Mouse (Mus musculus): ENCODE data around the gene Shf.
A peak's percentile ranks its signal among the peaks of the same experiment; 100 is the strongest.

The Shf gene

DNA sequence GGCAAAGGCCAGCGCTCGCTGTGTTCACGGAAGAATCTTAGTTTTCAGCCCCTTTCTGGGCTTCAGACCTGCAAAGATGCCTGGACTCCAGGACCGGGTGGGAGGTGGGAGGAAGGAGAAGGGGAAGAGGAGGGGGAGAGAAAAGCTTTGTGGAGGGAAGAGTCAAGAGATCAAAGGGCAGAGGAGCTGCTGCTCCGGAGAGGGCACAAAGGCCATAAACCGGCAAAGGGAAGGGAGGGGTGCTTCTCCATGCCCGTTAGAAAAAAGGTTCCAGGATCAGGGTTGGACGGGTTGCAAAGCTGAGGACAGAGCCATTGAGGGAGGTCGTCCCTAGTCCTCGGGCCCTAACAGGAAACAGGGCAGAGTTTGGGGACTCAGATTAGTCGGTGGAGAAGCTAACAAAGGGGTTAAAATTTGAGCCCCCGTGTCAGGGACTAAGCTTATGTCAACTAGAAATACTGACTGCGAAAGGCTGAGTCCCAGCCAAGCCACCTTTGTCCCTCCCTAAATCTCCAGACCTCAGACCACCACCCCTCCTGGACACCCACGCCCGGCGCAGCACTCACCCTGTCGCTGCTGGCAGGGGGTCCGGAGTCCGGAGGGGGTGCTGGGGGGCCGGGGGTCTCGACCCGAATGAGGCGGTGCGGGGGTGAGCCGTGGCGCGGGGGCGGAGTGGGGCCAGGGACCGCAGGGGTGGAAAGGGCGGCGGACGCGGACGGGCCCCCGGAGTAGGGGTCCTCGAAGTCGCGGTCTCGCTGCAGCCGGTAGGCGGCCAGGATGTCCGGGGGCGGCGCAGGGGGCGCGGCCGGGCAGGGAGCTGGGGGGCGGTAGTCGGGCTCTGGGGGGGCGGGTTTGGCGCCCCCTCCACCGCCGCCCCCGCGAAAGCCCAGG is 636 bp downstream of the Shf start:
- no peak for DNase-seq (ENCODE audit: low spot score)

DNA sequence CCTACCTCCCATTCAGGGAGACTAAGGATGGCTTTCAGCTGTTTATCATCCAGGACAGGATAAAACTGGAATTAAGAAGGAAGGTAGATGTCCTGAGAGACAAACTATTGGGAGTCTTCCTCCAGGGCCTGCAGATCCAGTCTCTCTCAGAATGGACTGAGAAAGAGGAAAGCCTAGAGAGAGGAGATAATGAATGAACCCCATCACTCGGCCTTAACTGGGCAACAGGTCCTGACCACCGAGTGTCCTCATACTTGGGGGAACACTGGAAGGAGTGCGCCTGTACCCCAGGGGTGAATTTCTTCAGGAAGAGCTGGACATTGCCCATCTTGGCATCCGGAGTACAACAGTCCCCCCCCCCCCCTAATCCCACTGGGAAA is 1.3 kb downstream of the Shf start:
- no peak for DNase-seq (ENCODE audit: low spot score)

DNA sequence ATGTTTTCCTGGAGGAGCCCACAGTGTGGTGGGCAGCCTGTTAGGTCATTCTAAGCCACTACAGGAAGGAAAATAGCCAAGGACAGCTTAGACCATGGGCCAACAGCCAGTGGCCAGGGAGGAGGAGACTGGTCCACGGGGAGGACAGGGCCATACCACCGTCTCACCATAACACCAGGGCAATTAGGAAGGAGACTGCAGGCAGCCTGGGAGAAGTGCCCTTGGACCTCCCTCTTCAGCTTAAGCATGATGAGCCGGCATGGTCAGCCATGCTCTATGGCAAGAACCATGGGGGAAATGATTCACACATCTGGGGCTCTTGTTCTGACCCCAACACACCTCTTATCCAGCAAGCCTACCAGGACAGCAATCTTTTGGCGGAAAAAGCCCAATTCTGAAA is 1.8 kb downstream of the Shf start:
- no peak for DNase-seq (ENCODE audit: low spot score)

DNA sequence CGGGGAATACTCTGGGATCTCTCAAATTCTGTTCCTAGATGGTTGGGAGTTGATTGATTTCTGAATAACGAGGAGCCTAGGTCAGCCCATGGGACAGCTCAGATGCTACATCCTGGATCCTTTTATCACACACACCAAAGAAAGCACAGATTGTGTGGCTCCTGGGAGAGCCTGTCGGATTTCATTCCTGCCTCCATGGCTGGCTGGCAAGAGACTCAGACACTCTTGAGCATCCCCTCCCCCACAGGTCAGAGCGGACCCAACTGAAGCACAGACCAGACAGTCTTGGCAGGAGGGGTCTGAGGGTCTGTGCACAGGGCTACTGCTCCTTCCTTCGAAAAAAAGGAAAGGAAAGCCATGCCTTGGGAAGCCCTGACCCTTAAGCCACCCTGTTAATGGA is 2.3 kb downstream of the Shf start:
- no peak for DNase-seq (ENCODE audit: low spot score)

DNA sequence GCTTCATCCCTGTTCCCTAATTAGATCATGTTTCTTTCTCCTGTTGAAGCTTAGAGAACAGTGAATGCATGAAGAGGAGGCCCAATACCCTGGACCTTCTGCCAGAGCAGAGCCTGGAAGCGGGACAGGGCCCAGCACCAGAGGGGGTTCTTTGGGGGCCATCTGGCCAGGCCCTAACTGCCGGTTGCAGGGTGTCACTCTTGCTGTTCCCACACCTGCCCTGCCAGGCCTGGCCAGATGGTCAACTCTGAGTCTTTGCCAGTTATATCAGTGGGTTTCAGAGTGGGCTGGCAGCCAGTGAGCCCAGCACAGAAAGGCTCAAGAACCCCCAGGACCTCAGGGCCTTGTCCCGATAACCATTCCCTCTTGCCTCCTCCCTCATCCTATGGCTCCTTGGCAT is 2.9 kb downstream of the Shf start:
- DNase-seq (ENCODE audit: low spot score), result no peak

DNA sequence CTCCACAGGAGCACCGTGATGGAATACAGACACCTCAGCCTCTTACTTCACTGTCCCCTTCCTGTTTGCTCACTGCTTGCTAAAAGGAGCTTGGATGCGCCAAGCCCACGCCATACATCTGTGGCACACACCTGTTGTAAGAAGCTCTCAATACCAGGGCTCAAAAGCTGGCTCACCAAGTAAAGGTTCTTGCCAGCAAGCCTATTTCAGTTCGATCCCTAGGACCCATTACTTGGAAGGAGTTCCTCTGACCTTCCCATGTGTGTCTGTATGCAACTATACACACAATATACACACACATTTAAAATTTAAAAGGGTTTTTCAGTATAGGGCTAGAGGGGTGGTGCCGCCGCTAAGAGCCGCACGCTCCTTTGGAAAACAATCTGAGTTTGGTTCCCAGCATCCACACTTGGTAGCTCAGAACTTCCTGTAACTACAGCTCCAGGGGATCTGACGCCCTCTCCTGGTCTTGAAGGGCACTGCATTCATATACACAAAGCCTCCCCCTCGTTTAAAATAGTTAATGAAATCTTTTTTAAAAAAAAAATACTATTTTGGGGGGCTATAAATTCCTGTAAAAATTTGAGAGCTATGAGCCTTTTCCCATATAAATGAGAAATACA is 3.6 kb downstream of the Shf start:
- DNase-seq (ENCODE audit: low spot score), result no peak

DNA sequence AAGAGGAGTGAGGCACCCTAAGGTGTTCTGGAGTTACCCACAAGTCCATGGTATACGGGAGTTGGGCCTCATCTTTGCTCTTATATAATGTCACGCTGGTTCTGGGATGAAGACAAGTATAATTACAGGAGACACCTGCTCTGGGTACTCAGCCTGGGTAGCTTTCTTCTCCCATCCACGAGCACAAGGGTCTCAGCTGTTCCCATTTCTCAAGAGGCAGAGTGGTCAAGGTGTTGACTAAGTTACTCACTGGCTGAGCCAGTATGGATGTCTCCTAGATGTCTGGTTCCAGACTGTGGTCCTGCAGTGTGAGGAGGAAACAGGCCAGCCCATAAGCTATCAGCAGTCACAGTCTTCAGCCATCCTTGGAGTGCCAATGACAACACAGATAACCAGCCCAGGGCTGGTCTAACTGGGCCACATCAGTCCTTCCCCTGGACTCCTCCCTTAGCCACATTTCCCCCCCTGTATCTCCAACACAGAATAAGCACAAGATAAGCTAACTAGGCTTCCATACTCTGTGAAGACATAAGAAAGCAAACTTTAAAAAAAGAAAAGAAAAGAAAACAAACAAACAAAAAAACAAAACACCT is 4.5 kb downstream of the Shf start:
- no peak for DNase-seq (ENCODE audit: low spot score)

DNA sequence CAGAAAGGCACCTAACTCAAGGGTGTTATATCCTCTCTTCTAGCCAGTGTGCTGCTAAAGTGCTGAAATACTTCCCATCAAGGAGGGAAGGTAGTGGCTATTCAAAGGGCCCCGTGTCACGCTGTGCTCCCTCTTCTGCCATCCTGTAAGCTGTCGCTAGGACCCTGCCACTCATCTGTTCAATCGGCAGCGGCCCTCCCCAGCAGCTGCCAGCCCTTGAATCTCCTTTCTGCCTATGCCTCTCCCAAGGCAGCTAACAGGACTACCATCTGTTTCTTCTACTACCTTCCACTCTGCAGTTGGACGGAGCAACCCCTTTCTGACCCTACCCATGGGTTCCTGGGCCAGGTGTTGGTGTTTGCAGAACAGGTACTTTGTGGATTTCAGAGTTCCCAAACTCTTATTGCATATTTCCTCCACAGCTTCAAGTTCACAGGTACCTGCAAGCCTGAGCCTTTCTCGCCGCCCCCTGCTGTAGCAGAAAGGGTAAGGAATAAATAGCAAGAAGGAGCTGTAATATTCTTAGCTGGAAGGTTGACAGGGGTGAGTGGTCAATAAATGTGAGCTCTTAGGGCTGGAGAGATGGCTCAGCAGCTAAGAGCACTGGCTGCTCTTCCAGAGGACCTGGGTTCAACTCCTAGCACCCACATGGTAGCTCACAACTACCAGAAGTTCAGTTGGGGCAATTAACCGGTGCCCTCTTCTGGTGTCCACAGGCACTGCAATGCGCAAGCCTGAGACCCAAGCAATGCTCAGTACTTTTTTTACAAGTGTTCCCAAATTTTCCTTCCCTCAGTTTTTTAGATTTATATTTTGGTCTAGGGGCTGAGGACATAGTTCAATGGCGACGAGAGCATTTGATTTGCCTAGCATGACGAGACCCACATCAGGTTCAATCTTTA is 6.1 kb downstream of the Shf start:
- no peak for DNase-seq (ENCODE audit: low spot score)

DNA sequence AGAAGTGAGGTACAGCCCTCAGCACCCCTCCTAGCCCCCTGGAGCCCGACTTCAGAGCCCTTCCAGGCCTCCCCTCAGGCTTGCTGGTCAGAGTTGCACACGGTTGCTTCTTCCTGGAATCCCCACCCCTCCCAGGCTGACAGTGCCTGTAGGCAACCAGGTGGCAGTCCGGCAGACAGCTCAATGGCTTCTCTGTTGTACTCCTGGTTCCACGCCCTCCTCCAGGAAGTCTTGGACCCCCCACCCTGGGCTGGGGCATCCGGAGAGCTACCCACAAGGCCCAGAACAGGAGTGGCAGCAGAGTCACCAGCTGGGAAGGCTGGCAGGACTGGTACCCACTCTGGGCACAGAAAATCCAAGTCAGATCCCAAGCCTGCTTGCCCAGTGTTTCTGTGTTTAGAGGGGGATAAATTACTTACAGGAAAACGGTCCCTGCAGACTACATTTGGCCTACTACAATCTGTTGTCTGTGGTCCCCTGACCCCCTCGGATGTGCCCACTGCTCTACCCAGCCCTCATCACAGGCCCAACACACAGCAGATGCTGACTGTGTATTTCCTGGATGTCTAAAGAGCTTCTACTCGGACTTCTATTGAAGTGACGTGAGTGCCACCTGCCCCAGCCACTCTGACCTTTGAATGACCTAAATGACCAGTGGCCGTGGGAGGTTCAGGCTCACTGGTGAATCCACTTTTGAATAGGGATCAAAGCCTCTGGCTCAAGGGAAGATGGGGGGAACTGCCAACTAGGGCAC is 6.9 kb downstream of the Shf start:
- no peak for DNase-seq (ENCODE audit: low spot score)

DNA sequence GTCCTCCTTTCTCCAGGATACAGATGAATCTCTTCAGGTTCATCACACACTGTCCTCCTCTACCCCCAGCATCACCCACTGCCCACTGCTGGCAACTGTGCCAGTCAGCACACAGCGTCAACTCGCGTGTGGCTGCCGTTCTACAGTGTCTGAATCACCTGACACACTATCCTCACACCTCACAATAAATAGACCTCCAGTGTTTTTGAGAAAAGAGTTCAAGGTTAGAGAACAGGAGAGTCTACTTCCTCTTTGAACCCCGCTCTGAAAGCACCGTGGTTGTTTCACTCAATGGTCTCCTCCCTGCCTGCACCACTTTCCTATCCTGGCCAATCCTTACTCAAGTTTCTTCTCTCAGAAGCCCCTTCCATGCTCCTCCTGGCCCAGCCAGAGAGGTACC is 7.8 kb downstream of the Shf start:
- no peak for DNase-seq (ENCODE audit: low spot score)

DNA sequence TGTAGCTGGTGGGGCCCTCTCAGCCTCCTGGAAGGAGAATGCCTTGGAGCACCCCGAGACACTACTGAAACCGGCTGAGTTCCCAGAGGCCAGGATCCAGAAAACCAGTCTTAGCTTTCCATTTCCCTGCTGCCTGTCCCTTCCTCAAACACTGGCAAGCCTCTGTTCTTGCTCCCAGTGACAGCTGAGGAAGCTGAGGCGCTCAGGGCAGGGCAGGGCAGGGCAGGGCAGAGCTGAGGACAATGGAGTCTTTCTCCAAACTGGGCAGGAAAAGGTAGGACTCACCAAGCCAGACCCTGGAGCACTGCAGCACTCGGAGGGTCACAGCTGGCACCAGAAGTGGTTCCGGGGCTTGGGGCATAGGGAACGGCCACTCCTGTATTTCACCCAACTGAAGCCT is 8.7 kb downstream of the Shf start:
- DNase-seq (ENCODE audit: low spot score), result no peak

DNA sequence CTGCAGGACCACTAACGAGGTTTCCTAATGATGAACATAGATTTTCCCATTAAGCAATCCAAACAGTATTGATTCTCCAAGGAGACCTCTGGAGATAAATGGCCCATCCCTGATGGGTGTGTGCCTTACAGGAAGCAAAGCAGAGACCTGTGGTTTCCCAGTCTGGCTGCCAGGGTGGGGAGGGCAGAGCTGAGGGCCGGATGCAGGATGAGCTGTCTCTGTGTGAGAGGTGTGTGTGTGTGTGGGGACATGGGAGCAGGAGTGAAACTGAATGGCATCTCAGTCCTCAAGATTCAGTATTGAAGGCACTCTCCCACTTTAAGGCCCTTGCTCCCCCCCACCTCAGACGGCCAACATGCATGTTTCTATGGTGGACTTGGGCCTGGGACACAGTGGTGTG is 12.8 kb downstream of the Shf start:
- peak; percentile 29 for DNase-seq (ENCODE audit: low spot score)

DNA sequence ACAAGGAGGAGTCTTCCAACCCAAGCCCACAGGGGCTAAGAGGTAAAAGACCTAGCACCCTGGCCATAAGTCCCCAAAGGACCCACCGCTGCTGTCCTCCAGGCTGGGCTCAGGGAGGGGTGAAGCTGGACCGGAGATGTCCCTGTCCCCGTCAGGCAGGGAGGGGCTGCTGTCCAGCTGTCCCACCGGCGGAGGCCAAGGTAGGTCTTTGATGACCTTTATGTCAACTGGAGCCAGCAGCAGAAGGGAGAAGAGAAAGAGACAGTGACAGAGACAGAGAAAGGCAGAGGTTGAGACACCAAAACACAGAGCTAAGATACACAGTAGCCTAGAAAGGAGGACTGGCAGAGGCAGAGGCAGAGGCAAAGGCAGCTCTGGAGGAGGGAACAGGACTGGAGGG is 13.6 kb downstream of the Shf start:
- DNase-seq (ENCODE audit: low spot score), result no peak

DNA sequence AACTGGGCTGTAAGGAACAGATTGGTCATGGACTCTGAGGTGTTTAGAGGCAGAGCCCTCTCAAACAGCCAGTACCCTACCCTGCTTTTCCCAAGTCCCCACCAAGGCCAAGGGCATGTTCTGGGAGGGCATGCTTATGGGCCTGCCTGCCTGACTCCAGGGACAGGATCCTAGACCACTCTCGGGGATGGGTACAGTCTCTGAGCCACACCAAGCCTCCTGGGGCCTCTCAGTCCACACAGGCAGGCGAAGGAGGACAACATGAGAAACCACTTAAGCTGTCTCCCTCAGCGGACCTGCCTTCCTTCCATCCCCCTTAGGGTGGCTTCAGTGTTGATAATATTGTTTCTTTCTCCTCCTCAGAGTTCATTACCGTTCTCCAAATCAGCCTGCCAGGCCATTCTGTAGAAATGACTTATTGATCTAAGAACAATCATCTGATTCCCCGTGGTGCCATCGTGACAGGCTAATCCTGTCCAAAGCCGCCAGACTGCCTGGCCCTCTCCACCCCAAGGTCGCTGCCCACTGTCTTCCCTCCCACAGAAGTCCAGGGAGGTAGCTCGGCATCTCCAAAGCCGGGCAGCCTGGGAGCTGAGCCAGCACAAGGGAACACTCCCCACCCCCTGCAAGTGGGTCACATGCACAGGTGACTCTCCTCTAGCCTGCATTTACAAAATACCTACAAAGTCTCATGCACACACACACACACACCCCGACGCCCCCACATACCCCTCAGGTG is 14.6 kb downstream of the Shf start:
- no peak for DNase-seq (ENCODE audit: low spot score)

DNA sequence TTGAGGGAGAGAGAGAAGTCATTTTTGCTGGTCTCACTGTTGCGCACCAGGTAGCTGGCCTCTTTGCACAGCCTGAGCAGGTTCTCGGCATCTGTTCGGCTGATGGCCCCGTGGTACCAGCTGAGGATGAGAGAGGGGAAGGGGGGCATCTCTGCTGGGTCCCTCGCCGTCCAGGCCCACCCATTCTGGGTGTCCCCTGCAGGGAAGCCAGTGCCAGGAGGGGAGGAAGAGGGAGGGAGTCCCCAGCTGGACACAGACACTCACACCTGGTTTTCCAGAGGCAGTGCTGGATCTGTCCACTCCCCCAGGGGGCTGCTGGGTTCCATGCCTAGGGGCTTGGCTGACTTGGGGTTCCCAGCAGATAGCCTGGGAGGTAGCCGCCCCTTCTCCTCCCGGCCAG is 15.2 kb downstream of the Shf start:
- DNase-seq (ENCODE audit: low spot score), result no peak

DNA sequence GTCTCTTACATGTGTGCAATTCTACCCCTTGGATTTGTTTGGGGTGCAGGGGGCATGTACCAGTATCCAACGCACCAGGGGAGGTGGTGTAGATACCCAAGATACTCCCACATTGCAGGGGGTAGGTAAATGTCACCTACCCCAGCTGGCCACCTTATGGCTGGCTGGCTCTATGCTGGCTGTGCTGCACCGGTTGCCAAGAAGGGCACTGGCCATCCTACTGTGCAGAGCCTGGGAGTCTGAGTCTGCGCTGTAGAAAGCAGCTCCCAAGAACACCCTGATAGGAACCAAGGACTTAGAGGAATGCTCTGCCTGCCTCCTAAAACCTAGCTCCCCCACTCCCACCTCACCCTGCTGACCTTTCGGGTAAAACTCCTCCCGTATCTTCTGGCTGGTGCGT is 16.0 kb downstream of the Shf start:
- DNase-seq (ENCODE audit: low spot score), result no peak

DNA sequence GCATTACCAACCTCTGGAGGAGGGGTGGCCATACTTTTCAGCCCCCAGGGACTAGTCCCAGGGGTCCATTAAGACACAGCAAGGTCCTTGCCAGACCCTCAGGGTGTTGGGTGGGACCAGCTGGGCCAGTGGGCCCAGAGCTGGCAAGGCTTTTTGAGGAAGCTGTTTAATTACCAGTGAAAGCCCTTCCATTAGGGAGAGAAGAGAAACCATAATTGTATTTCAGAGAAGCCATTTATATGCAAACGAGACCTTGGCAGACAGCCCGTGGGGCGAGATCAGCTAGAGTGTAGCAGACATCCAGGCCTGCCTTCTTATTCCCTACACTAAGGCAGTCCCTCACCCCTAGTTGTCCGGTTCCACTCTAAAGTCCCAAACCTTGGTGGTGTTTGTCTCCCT is 17.0 kb downstream of the Shf start:
- no peak for DNase-seq (ENCODE audit: low spot score)

DNA sequence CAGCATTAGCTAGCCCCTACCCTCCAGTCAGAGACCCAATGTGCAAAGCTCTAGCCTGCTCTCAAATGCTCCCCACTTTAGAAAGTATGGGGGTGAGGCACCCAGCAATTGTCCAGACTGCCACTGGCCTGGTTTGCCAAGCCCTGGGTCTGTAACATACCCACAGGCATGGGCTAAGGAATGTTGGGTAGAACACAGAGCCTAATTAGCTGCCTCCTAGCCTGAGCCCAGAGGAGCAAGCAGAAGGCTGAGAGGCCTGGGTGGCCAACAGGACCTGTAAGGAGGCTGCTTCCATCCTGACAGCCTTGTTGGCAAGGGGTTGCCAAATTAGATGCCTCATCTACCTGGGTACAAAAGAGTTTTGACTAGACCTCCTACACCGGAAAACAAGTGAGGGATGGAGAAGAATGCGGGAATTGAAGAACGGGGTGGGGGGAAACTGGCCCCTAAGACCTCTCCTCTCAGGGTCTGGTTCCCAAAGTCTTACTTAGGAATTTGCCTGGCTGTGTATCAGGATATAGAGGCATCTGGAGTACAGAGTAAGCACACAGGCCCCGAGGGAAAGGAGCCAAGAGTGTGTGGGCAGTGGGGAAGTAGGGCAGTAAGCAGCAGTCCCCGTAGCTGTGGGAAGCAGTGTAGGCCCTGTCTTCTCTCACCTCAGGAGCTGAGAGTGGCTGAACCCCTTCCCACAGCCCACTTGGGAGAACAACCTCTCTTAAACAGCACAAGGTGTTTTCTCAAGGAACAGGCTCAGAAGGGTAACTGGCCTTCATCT is 17.6 kb downstream of the Shf start:
- DNase-seq (ENCODE audit: low spot score), result no peak

DNA sequence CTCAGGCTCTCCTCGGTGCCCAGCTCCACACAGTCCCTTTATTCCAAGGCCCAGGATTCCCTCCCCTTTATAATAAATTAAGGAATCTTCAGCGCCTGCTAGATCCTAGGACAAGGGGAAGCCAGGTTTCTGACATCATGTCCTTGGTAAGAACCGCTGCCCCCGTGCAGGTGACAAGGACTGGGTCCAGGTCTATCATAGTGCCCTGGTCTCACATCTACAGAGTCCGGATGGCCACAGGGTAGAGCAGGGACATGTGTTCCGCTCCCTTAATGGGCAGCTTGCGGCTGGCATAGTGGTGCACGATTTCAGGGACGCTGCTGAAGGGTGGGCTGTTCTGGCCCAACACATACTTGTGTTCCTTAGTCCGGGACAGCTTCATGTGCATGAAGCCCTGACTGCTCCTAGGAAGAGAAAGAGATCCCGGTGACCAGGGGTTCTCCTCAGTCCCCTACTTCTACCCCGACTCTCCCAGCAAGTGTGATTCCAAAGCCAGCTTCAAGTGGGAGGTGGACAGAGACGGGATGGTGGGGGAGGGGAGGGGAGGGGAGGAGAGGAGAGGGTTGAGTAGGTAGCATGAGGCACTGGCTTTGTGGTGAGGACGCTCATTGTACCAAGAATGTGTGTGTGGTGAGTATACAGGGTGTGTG is 19.7 kb downstream of the Shf start:
- no peak for DNase-seq (ENCODE audit: low spot score)
